Mouse (Mus musculus) right cerebral cortex, postnatal 10 days (tissue): ENCODE results near the gene Myo1c.

Source experiments
- DNase-seq, 2 experiments: peaks; one replicate each; pipeline ENCODE4 v3.0.0; 2021; ENCODE audit warnings: low spot score in 2 of 2

Myo1c gene

GRCm38 (mm10) chr11:75713949-75714348 lies 63.6 kb downstream of the Myo1c start:
- no peak for DNase-seq

- DNase-seq: no peak
Measured at GRCm38 (mm10) chr11:75715556-75715955, 65.3 kb downstream of the Myo1c start.

- DNase-seq: peak in 1 of 2 experiments; percentile 39
Measured at GRCm38 (mm10) chr11:75716661-75717325, 66.5 kb downstream of the Myo1c start.

GRCm38 (mm10) chr11:75722339-75722738 lies 72.0 kb downstream of the Myo1c start:
- no peak for DNase-seq
